Mouse (Mus musculus): ENCODE results near the gene Slc9a3. TPM values are rescaled to one million over a fixed set of nuclear protein-coding genes. Genes with fewer than 3 reads are reported as not detected.

Slc9a3 gene
- polyA plus RNA-seq, 1 experiment from 2014 or later, result not detected

- ATAC-seq (replicated peaks), result peak; percentile 83
- 7% methylated on average over 19 of the region's 19 CpGs for WGBS
- Histone ChIP-seq H3K36me3 (peaks cover 17% of the 10 kb centered on the region), H3K4me1 (peaks cover 12% of the 10 kb centered on the region), H3K27me3 (no peaks in the 10 kb centered on the region), H3K27ac (replicated peaks) (no peak overlapping the region), H3K9ac (replicated peaks) (peak overlapping the region; percentile 65), H3K9me3 (no peaks in the 10 kb centered on the region), H3K4me3 (peak overlapping the region; percentile 62), H3K4me2 (replicated peaks) (peak overlapping the region; percentile 75)
These were observed 45.2 kb downstream of the Slc9a3 start for GRCm38 (mm10) chr13:74166348-74167056.

DNA sequence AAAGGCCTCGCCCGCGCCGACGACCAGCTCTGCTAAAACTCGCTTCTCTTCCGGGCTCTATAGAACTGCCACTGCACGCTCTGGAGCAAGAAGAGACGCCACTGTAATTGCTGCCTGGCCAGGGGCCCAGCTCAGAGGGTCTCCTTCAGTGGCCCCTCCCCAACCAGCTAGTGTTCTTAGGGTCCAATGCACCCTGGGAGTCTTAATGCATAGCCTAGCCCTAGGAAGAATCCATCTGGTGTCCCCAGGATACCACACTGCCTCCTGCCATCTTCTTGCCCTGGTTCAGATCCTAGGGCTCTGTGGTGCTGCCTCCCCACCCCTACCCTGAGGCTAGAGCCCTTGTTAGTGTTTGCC lies 45.8 kb downstream of the Slc9a3 start:
- Histone ChIP-seq H3K9me3 (no peaks in the 10 kb centered on the region), H3K9ac (replicated peaks) (peak overlapping the region; percentile 65), H3K27ac (replicated peaks) (no peak overlapping the region), H3K36me3 (peaks cover 23% of the 10 kb centered on the region), H3K4me2 (replicated peaks) (peak overlapping the region; percentile 75), H3K4me3 (peak overlapping the region; percentile 62), H3K27me3 (no peaks in the 10 kb centered on the region), H3K4me1 (peaks cover 12% of the 10 kb centered on the region)
- peak; percentile 75 for ATAC-seq (replicated peaks)
- WGBS, result 10% methylated on average over 9 of the region's 9 CpGs

- peak; percentile 31 for ATAC-seq (replicated peaks)
- Histone ChIP-seq H3K27ac (replicated peaks) (no peak overlapping the region), H3K9ac (replicated peaks) (no peak overlapping the region), H3K4me2 (replicated peaks) (no peak overlapping the region), H3K36me3 (peaks cover 26% of the 10 kb centered on the region), H3K4me3 (no peak overlapping the region), H3K4me1 (peaks cover 12% of the 10 kb centered on the region), H3K9me3 (no peaks in the 10 kb centered on the region), H3K27me3 (no peaks in the 10 kb centered on the region)
- 93% methylated on average over 2 of the region's 2 CpGs for WGBS
These were observed 46.2 kb downstream of the Slc9a3 start for GRCm38 (mm10) chr13:74167492-74167891.

GRCm38 (mm10) chr13:74169446-74170164 lies 48.3 kb downstream of the Slc9a3 start:
- Histone ChIP-seq H3K4me2 (replicated peaks) (no peak overlapping the region), H3K4me1 (peaks cover 12% of the 10 kb centered on the region), H3K9ac (replicated peaks) (no peak overlapping the region), H3K27me3 (no peaks in the 10 kb centered on the region), H3K27ac (replicated peaks) (no peak overlapping the region), H3K4me3 (no peak overlapping the region), H3K36me3 (peaks cover 44% of the 10 kb centered on the region), H3K9me3 (no peaks in the 10 kb centered on the region)
- WGBS, result 89% methylated on average over 10 of the region's 10 CpGs
- no peak for ATAC-seq (replicated peaks)

- Histone ChIP-seq H3K36me3 (peaks cover 61% of the 10 kb centered on the region), H3K27ac (replicated peaks) (no peak overlapping the region), H3K9me3 (no peaks in the 10 kb centered on the region), H3K9ac (replicated peaks) (no peak overlapping the region), H3K4me1 (peaks cover 3% of the 10 kb centered on the region), H3K4me3 (no peak overlapping the region), H3K4me2 (replicated peaks) (no peak overlapping the region), H3K27me3 (no peaks in the 10 kb centered on the region)
- 96% methylated on average over 5 of the region's 5 CpGs for WGBS
- no peak for ATAC-seq (replicated peaks)
These were observed 50.8 kb downstream of the Slc9a3 start for GRCm38 (mm10) chr13:74172036-74172435.

- 95% methylated on average over 5 of the region's 5 CpGs for WGBS
- Histone ChIP-seq H3K9ac (replicated peaks) (no peak overlapping the region), H3K27ac (replicated peaks) (no peak overlapping the region), H3K4me3 (no peak overlapping the region), H3K27me3 (no peaks in the 10 kb centered on the region), H3K4me2 (replicated peaks) (no peak overlapping the region), H3K4me1 (no peaks in the 10 kb centered on the region), H3K36me3 (peaks cover 56% of the 10 kb centered on the region), H3K9me3 (no peaks in the 10 kb centered on the region)
- no peak for ATAC-seq (replicated peaks)
These were observed 61.9 kb downstream of the Slc9a3 start for GRCm38 (mm10) chr13:74183011-74183695.

DNA sequence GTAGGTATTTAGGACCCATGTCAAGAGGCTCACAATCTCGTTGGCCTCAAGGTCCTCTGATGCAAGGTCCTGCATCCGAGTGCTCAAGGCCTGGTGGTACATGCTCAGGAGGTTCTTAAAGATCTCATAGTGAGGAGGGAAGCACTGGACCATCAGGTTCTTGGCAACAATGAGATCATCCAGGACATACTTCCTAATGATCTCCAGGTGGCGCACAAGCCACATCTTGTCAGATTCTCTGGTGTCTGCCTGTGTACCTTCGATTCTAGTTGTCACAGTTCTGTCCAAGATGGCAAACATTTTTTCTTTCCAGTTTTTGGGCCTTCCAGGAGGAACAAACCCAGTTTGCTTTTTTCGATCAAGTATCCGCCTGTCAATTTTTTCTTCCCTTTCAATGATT lies 71.4 kb downstream of the Slc9a3 start:
- Histone ChIP-seq H3K27ac (replicated peaks) (no peak overlapping the region), H3K4me1 (no peaks in the 10 kb centered on the region), H3K9me3 (no peaks in the 10 kb centered on the region), H3K4me3 (no peak overlapping the region), H3K27me3 (no peaks in the 10 kb centered on the region), H3K36me3 (peaks cover 65% of the 10 kb centered on the region), H3K4me2 (replicated peaks) (no peak overlapping the region), H3K9ac (replicated peaks) (no peak overlapping the region)
- WGBS, result 85% methylated on average over 6 of the region's 6 CpGs
- ATAC-seq (replicated peaks), result no peak

- Histone ChIP-seq H3K4me2 (replicated peaks) (no peak overlapping the region), H3K9me3 (no peaks in the 10 kb centered on the region), H3K36me3 (peaks cover 47% of the 10 kb centered on the region), H3K27ac (replicated peaks) (no peak overlapping the region), H3K9ac (replicated peaks) (no peak overlapping the region), H3K4me1 (no peaks in the 10 kb centered on the region), H3K4me3 (no peak overlapping the region), H3K27me3 (no peaks in the 10 kb centered on the region)
- ATAC-seq (replicated peaks), result no peak
- 88% methylated on average over 3 of the region's 3 CpGs for WGBS
These were observed 75.2 kb downstream of the Slc9a3 start for GRCm38 (mm10) chr13:74196451-74196850.

DNA sequence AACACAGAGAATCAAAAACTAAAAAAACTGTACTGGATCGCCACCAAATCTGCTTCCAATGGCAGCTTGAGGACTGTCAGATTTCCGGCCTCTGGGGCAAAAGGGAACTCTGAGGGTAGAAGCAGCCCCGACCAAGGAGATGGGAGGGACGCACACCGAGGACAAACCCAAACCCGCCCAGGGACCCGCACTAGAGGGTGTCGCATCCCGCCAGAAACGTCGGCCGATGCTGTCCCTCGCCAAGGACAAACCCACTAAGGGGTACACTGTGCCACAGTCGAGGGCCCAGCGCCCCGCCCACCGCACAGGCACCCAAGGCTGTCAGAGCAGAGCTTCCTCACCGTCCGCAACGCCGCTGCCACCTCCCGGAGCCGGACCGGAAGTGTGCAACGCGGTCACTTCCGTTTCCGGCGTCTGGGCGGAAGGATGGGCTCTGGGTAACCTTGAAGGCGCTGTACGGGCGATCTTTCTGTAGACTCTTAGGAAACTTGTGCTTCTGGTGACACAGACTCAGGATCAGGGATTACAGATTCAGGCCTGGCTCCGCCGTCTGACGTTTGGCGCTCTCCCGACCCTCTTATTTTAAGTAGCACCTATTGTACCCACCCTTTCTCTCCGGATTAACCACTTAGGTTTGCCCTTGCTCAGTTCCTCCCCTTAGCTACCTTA lies 87.2 kb downstream of the Slc9a3 start, which contains the start of gene Exoc3:
Gene Exoc3 (minus strand): TSS at position 416 of the 669 bp plus-strand sequence.
- H3K27ac ChIP-seq (replicated peaks), result peak within 1 kb of the TSS; percentile 90
- peaks cover 22% of the 10 kb centered on the region for H3K4me1 ChIP-seq
- peak within 1 kb of the TSS; percentile 90 for H3K4me2 ChIP-seq (replicated peaks)
- H3K9ac ChIP-seq (replicated peaks), result peak within 1 kb of the TSS; percentile 85
- under 1% methylated on average over 39 of the region's 39 CpGs for WGBS
- H3K27me3 ChIP-seq, result no peaks in the 10 kb centered on the region
- H3K4me3 ChIP-seq, result peak within 1 kb of the TSS; percentile 83
- peaks cover 18% of the 10 kb centered on the region for H3K36me3 ChIP-seq
- ATAC-seq (replicated peaks), result peak; percentile 98
- no peaks in the 10 kb centered on the region for H3K9me3 ChIP-seq

GRCm38 (mm10) chr13:74208986-74209345 lies 87.7 kb downstream of the Slc9a3 start:
- peaks cover 12% of the 10 kb centered on the region for H3K36me3 ChIP-seq
- peak overlapping the region; percentile 83 for H3K4me3 ChIP-seq
- 18% methylated on average over 12 of the region's 12 CpGs for whole genome bisulfite sequencing
- ATAC-seq (replicated peaks), result no peak; the same call in 1 of the 2 replicates
- H3K4me1 ChIP-seq, result peaks cover 22% of the 10 kb centered on the region
- peak overlapping the region; percentile 90 for H3K27ac ChIP-seq (replicated peaks)
- no peaks in the 10 kb centered on the region for H3K27me3 ChIP-seq
- H3K4me2 ChIP-seq (replicated peaks), result peak overlapping the region; percentile 90
- H3K9ac ChIP-seq (replicated peaks), result peak overlapping the region; percentile 85
- H3K9me3 ChIP-seq, result no peaks in the 10 kb centered on the region

DNA sequence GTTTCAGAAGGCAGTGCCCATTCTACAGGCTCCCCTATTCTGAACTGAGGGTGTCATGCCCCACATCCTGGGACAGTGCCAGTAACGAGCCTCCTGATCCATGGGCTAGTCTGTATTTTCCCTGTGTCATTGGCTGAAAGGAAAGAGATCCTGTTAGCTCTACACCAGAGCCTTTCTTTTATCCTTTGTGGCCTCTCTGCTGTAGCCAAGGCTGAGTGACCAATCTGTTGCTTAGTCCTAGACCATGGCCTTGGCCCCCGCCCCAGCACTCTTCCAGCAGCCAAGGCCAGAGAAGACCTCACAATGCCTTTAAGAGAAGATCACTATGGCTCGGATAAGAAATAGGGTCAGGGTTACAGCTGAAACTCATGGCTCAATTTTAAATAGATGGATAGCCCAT lies 97.2 kb downstream of the Slc9a3 start:
- H3K9ac ChIP-seq (replicated peaks), result no peak overlapping the region
- WGBS, result 73% methylated on average over 3 of the region's 3 CpGs
- no peaks in the 10 kb centered on the region for H3K4me1 ChIP-seq
- no peak overlapping the region for H3K4me2 ChIP-seq (replicated peaks)
- H3K27ac ChIP-seq (replicated peaks), result no peak overlapping the region
- H3K36me3 ChIP-seq, result no peaks in the 10 kb centered on the region
- no peaks in the 10 kb centered on the region for H3K9me3 ChIP-seq
- no peaks in the 10 kb centered on the region for H3K27me3 ChIP-seq
- ATAC-seq (replicated peaks), result no peak
- no peak overlapping the region for H3K4me3 ChIP-seq

Data from forebrain, embryonic 15.5 days (tissue).